In the genomic region with DNA sequence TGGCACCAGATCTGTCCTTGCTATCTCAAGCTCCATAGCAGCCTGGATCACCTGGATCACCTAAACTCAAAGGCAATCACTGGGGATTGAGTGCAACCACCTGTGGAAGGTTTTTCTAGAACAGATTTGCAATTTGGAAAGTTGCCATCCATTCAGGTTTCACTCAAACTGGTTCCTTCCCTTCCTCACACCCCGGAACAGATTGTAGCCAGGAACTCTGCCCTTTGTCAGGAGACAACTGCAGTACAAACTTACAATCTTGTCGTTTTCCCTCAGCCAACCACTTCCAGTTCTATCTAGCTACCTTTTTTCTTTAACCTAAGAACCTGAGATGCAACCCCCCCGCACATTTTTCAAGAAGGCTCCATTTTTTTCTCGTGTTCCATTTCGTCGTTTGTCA, we compare ENCODE assay signal across 8 mouse cellular contexts. TPM values are rescaled to one million over a fixed set of nuclear protein-coding genes. Genes with fewer than 3 reads are reported as not detected.
DNase-seq lines count a peak whose midpoint lies in the region; ATAC-seq and TF ChIP-seq lines count a peak whose summit lies in the region.

No protein-coding gene starts in this region.

- H3K9me3 ChIP-seq in ES-Bruce4 (replicated peaks; ENCODE audit: control insufficient read depth, insufficient read depth, low read length, poor library complexity, severe bottlenecking) = no peaks in the 10 kb centered on the region
- no peaks in the 10 kb centered on the region for H3K9me3 ChIP-seq in forebrain, postnatal 0 days (ENCODE audit: low read length)
- H3K9me3 ChIP-seq in liver, embryonic 15.5 days (replicated peaks) = no peaks in the 10 kb centered on the region

- TF ChIP-seq POLR2A in heart, adult 2 months (IDR thresholded peaks at IDR 0.05; ENCODE audit: insufficient read depth, low read depth, low read length) = no peak
- TF ChIP-seq POLR2A in ES-Bruce4 (IDR thresholded peaks at IDR 0.05; ENCODE audit: insufficient read depth, low read length) = no peak

- DNase-seq in heart, adult 2 months = no peak
- no peak for DNase-seq in heart, postnatal 36 days
- no peak for DNase-seq in forebrain, postnatal 0 days
- no peak for DNase-seq in adrenal gland, postnatal 4 days (ENCODE audit: low spot score in 2 of 2)
- no peak for DNase-seq in left cerebral cortex, adult 9 months (ENCODE audit: low spot score in 2 of 2)
- DNase-seq in frontal cortex, postnatal 25 days (ENCODE audit: low spot score in 2 of 2) = no peak

- peak overlapping the region; percentile 97 for H3K9ac ChIP-seq in heart, adult 2 months (ENCODE audit: low read depth, low read length)
- peak overlapping the region; percentile 90; the same call in 1 of the 2 replicates for H3K9ac ChIP-seq in ES-Bruce4 (ENCODE audit: low read depth, poor library complexity, severe bottlenecking)
- peak overlapping the region; percentile 98 for H3K9ac ChIP-seq in forebrain, postnatal 0 days
- no peak overlapping the region for H3K9ac ChIP-seq in liver, embryonic 15.5 days

- no peak for ATAC-seq in forebrain, postnatal 0 days
- no peak for ATAC-seq in liver, embryonic 15.5 days (ENCODE audit: insufficient read depth)

- intact Hi-C loops in heart, adult 2 months (cut with DNase I) = loop anchor here (1.0 to 10.0 kb wide), 5 partner anchors 11 to 265 kb away; partner anchors contain the start of genes Acy1, Poc1a and Ppm1m
- intact Hi-C loops in heart, postnatal 36 days (cut with DNase I) = loop anchor here (1.0 to 10.0 kb wide), 2 partner anchors 10 to 715 kb away; partner anchors contain the start of gene Rbm15b

- TF ChIP-seq CTCF in heart, adult 2 months (IDR thresholded peaks at IDR 0.05) = no peak
- TF ChIP-seq CTCF in ES-Bruce4 (IDR thresholded peaks at IDR 0.05; ENCODE audit: low read depth, low read length) = no peak
- TF ChIP-seq CTCF in forebrain, postnatal 0 days (IDR thresholded peaks at IDR 0.05; ENCODE audit: low read depth) = no peak

- H3K27ac ChIP-seq in heart, adult 2 months = no peak overlapping the region; the same call in 1 of the 2 replicates
- 0 out of 2 replicates have a peak overlapping the region, but pooled peaks have one; percentile 49 for H3K27ac ChIP-seq in ES-Bruce4 (ENCODE audit: insufficient read depth, low read length)
- no peak overlapping the region for H3K27ac ChIP-seq in forebrain, postnatal 0 days (ENCODE audit: low read depth, low read length)
- peak overlapping the region; percentile 93; the same call in 1 of the 2 replicates for H3K27ac ChIP-seq in liver, embryonic 15.5 days (replicated peaks)

- no peak overlapping the region for H3K4me3 ChIP-seq in heart, adult 2 months
- no peak overlapping the region for H3K4me3 ChIP-seq in ES-Bruce4 (ENCODE audit: low read depth, low read length)
- H3K4me3 ChIP-seq in forebrain, postnatal 0 days (ENCODE audit: low read depth, low read length) = peak overlapping the region; percentile 93; the same call in 1 of the 2 replicates
- 0 out of 2 replicates have a peak overlapping the region, but pooled peaks have one; percentile 86 for H3K4me3 ChIP-seq in liver, embryonic 15.5 days (replicated peaks)

- no peaks in the 10 kb centered on the region for H3K27me3 ChIP-seq in heart, adult 2 months (ENCODE audit: control insufficient read depth, insufficient read depth, low read length)
- H3K27me3 ChIP-seq in ES-Bruce4 (ENCODE audit: control insufficient read depth, insufficient read depth, low read length, poor library complexity, severe bottlenecking) = no peaks in the 10 kb centered on the region
- H3K27me3 ChIP-seq in forebrain, postnatal 0 days (ENCODE audit: insufficient read depth, low read length) = no peaks in the 10 kb centered on the region
- no peaks in the 10 kb centered on the region; the same call in 1 of the 2 replicates for H3K27me3 ChIP-seq in liver, embryonic 15.5 days

- H3K36me3 ChIP-seq in heart, adult 2 months (ENCODE audit: control insufficient read depth, insufficient read depth, low read length) = peaks cover 17% of the 10 kb centered on the region
- peaks cover 6% of the 10 kb centered on the region; the same call in 1 of the 2 replicates for H3K36me3 ChIP-seq in ES-Bruce4 (ENCODE audit: control insufficient read depth, insufficient read depth, low read length, poor library complexity, severe bottlenecking)
- no peaks in the 10 kb centered on the region for H3K36me3 ChIP-seq in forebrain, postnatal 0 days (ENCODE audit: insufficient read depth)
- peaks cover 9% of the 10 kb centered on the region; the same call in 1 of the 2 replicates for H3K36me3 ChIP-seq in liver, embryonic 15.5 days (replicated peaks)

- H3K79me2 ChIP-seq in heart, adult 2 months (replicated peaks; ENCODE audit: control insufficient read depth, insufficient read depth, low read length) = peaks cover 3% of the 10 kb centered on the region; the same call in 1 of the 2 replicates

- H3K4me1 ChIP-seq in heart, adult 2 months (ENCODE audit: control insufficient read depth, insufficient read depth, low read length) = peaks cover 7% of the 10 kb centered on the region
- H3K4me1 ChIP-seq in ES-Bruce4 (ENCODE audit: control insufficient read depth, insufficient read depth, low read length) = peaks cover 2% of the 10 kb centered on the region
- H3K4me1 ChIP-seq in forebrain, postnatal 0 days (ENCODE audit: insufficient read depth) = peaks cover 30% of the 10 kb centered on the region
- H3K4me1 ChIP-seq in liver, embryonic 15.5 days (replicated peaks) = peaks cover 39% of the 10 kb centered on the region

- H3K4me2 ChIP-seq in forebrain, postnatal 0 days (ENCODE audit: low read depth) = peak overlapping the region; percentile 70
- H3K4me2 ChIP-seq in liver, embryonic 15.5 days = peak overlapping the region; percentile 93

- no peak for TF ChIP-seq EP300 in heart, adult 2 months (IDR thresholded peaks at IDR 0.05; ENCODE audit: insufficient read depth, low read depth, low read length)
- TF ChIP-seq EP300 in ES-Bruce4 (IDR thresholded peaks at IDR 0.05; ENCODE audit: insufficient read depth, low read depth, low read length) = no peak

- WGBS in heart, adult 2 months = 41% methylated on average over 6 of the region's 6 CpGs
- WGBS in forebrain, postnatal 0 days = 32% methylated on average over 6 of the region's 6 CpGs
- 44% methylated on average over 6 of the region's 6 CpGs for WGBS in liver, embryonic 15.5 days (ENCODE audit: insufficient replicate concordance)

RNA-seq across cellular contexts. Expression of gene Wdr82, which starts 0.8 kb away (rescaled TPM):
- 10 to 100 TPM; 35.1 to 37.0 TPM for total RNA-seq in heart, adult 2 months (2021)
- 30.5 and 61.6 TPM in 2 replicates for polyA plus RNA-seq in heart, adult 2 months (2012; rRNA removed)
- 10 to 100 TPM; 34.6 to 43.4 TPM for total RNA-seq in heart, postnatal 36 days (2021)
- polyA plus RNA-seq in ES-Bruce4 (2011; ENCODE audit: insufficient read depth, insufficient read length, low read depth, missing spikeins) = 118 and 122 TPM in 2 replicates
- total RNA-seq in forebrain, postnatal 0 days (2014; rRNA removed) = 216 and 261 TPM in 2 replicates
- 31.5 and 32.5 TPM in 2 replicates for polyA plus RNA-seq in forebrain, postnatal 0 days (2015; fragmentation: Nextera tagmentation; extraction: Ambion mirVana)
- 6.8 and 7.3 TPM in 2 replicates for polyA plus RNA-seq in liver, embryonic 15.5 days (2015; fragmentation: Nextera tagmentation; extraction: Ambion mirVana)
- 100 to 1,000 TPM in 1 of 2 experiments, 10 to 100 TPM in 1; 98.9 to 105 TPM for total RNA-seq in adrenal gland, postnatal 4 days (2021)

RNA-seq across cellular contexts. Expression of gene Glyctk, which starts 12.0 kb away (rescaled TPM):
- 1 to 10 TPM; 1.6 to 2.3 TPM for total RNA-seq in heart, adult 2 months (2021)
- polyA plus RNA-seq in heart, adult 2 months (2012; rRNA removed) = 2.0 and 3.4 TPM in 2 replicates
- total RNA-seq in heart, postnatal 36 days (2021) = 1 to 10 TPM; 1.3 to 1.7 TPM
- 0.97 and 1.1 TPM in 2 replicates for polyA plus RNA-seq in ES-Bruce4 (2011; ENCODE audit: insufficient read depth, insufficient read length, low read depth, missing spikeins)
- 2.0 and 3.0 TPM in 2 replicates for total RNA-seq in forebrain, postnatal 0 days (2014; rRNA removed)
- 1.1 TPM in 2 replicates for polyA plus RNA-seq in forebrain, postnatal 0 days (2015; fragmentation: Nextera tagmentation; extraction: Ambion mirVana)
- polyA plus RNA-seq in liver, embryonic 15.5 days (2015; fragmentation: Nextera tagmentation; extraction: Ambion mirVana) = 22.2 and 27.6 TPM in 2 replicates
- total RNA-seq in adrenal gland, postnatal 4 days (2021) = 10 to 100 TPM in 1 of 2 experiments, 1 to 10 TPM in 1; 8.4 to 14.2 TPM

RNA-seq across cellular contexts. Expression of gene Ppm1m, which starts 29.6 kb away (rescaled TPM):
- total RNA-seq in heart, adult 2 months (2021) = 10 to 100 TPM; 10.8 to 12.1 TPM
- 17.4 and 18.9 TPM in 2 replicates for polyA plus RNA-seq in heart, adult 2 months (2012; rRNA removed)
- 10 to 100 TPM; 12.2 to 13.8 TPM for total RNA-seq in heart, postnatal 36 days (2021)
- polyA plus RNA-seq in ES-Bruce4 (2011; ENCODE audit: insufficient read depth, insufficient read length, low read depth, missing spikeins) = 23.2 and 23.4 TPM in 2 replicates
- 16.5 and 20.6 TPM in 2 replicates for total RNA-seq in forebrain, postnatal 0 days (2014; rRNA removed)
- 13.7 and 17.7 TPM in 2 replicates for polyA plus RNA-seq in forebrain, postnatal 0 days (2015; fragmentation: Nextera tagmentation; extraction: Ambion mirVana)
- polyA plus RNA-seq in liver, embryonic 15.5 days (2015; fragmentation: Nextera tagmentation; extraction: Ambion mirVana) = 11.7 and 13.6 TPM in 2 replicates
- 10 to 100 TPM; 76.7 to 77.5 TPM for total RNA-seq in adrenal gland, postnatal 4 days (2021)

RNA-seq across cellular contexts. Expression of gene Twf2, which starts 33.0 kb away (rescaled TPM):
- total RNA-seq in heart, adult 2 months (2021) = 100 to 1,000 TPM; 182 to 219 TPM
- 251 and 268 TPM in 2 replicates for polyA plus RNA-seq in heart, adult 2 months (2012; rRNA removed)
- 100 to 1,000 TPM; 266 to 269 TPM for total RNA-seq in heart, postnatal 36 days (2021)
- 27.3 and 36.7 TPM in 2 replicates for polyA plus RNA-seq in ES-Bruce4 (2011; ENCODE audit: insufficient read depth, insufficient read length, low read depth, missing spikeins)
- 63.1 and 74.6 TPM in 2 replicates for total RNA-seq in forebrain, postnatal 0 days (2014; rRNA removed)
- polyA plus RNA-seq in forebrain, postnatal 0 days (2015; fragmentation: Nextera tagmentation; extraction: Ambion mirVana) = 50.9 and 55.6 TPM in 2 replicates
- polyA plus RNA-seq in liver, embryonic 15.5 days (2015; fragmentation: Nextera tagmentation; extraction: Ambion mirVana) = 23.5 and 23.8 TPM in 2 replicates
- 10 to 100 TPM; 62.5 to 63.9 TPM for total RNA-seq in adrenal gland, postnatal 4 days (2021)

RNA-seq across cellular contexts. Expression of gene Tlr9, which starts 52.5 kb away (rescaled TPM):
- total RNA-seq in heart, adult 2 months (2021) = under 1 TPM; 0.39 to 0.47 TPM
- polyA plus RNA-seq in heart, adult 2 months (2012; rRNA removed) = 1.1 and 1.9 TPM in 2 replicates
- 1 to 10 TPM in 1 of 2 experiments, under 1 TPM in 1; 0.47 to 1.1 TPM for total RNA-seq in heart, postnatal 36 days (2021)
- polyA plus RNA-seq in ES-Bruce4 (2011; ENCODE audit: insufficient read depth, insufficient read length, low read depth, missing spikeins) = not detected in 2 replicates
- total RNA-seq in forebrain, postnatal 0 days (2014; rRNA removed) = 0.08 and 0.14 TPM in 2 replicates
- 0.04 TPM in 1 of 2 replicates, not detected in the other for polyA plus RNA-seq in forebrain, postnatal 0 days (2015; fragmentation: Nextera tagmentation; extraction: Ambion mirVana)
- 0.03 and 0.07 TPM in 2 replicates for polyA plus RNA-seq in liver, embryonic 15.5 days (2015; fragmentation: Nextera tagmentation; extraction: Ambion mirVana)
- 1 to 10 TPM; 1.4 to 1.6 TPM for total RNA-seq in adrenal gland, postnatal 4 days (2021)

Comparison
In these comparisons a context has a peak if more than half of its experiments do, and no peak if none do; other contexts are left out.
1. H3K27ac ChIP-seq: peak in ES-Bruce4 (single experiment) and liver, embryonic 15.5 days (single experiment); none in heart, adult 2 months (single experiment) and forebrain, postnatal 0 days (single experiment).
2. H3K4me3 ChIP-seq: peak in forebrain, postnatal 0 days (single experiment) and liver, embryonic 15.5 days (single experiment); none in heart, adult 2 months (single experiment) and ES-Bruce4 (single experiment).